Mouse (Mus musculus) erythroblast, embryonic 14.5 days (primary cell): ENCODE measurements around the gene Abcb9. TPM values are rescaled to one million over a fixed set of nuclear protein-coding genes. Genes with fewer than 3 reads are reported as not detected.

ENCODE experiments used
- H3K27me3 ChIP-seq: 2 replicates; pipeline ENCODE4 v1.6.1; 2012; ENCODE audit warnings: inconsistent platforms; ENCODE audit not compliant: control insufficient read depth
- H3K36me3 ChIP-seq: 2 replicates; pipeline ENCODE4 v1.6.1; 2012; ENCODE audit warnings: mild to moderate bottlenecking, inconsistent platforms; ENCODE audit not compliant: control insufficient read depth
- H3K4me1 ChIP-seq: 2 replicates; pipeline ENCODE4 v1.6.1; 2012; ENCODE audit warnings: inconsistent platforms; ENCODE audit not compliant: control insufficient read depth
- H3K4me3 ChIP-seq: replicated peaks from 2 replicates; pipeline ENCODE3; 2012; ENCODE audit warnings: moderate library complexity, mild to moderate bottlenecking, inconsistent platforms
- H3K9me3 ChIP-seq: 2 replicates; pipeline ENCODE4 v1.6.1; 2012; ENCODE audit warnings: low read length, inconsistent platforms, mixed read lengths; ENCODE audit not compliant: control insufficient read depth
- GATA1 ChIP-seq: IDR thresholded peaks from 2 replicates; pipeline ENCODE4 v1.6.1; 2012; ENCODE audit warnings: low read length, inconsistent platforms, mixed read lengths
- TAL1 ChIP-seq: IDR thresholded peaks from 3 replicates; pipeline ENCODE4 v1.6.1; 2012; ENCODE audit warnings: low read length, inconsistent platforms, mixed read lengths
- polyA plus RNA-seq: library from polyadenylated mRNA; stranded (reverse); fragments of >175 nt; gene quantifications from 2 replicates; pipeline ENCODE4 v1.2.3, GENCODE M21; 2012

Abcb9 gene
- polyA plus RNA-seq, 1 experiment = 4.7 TPM

DNA sequence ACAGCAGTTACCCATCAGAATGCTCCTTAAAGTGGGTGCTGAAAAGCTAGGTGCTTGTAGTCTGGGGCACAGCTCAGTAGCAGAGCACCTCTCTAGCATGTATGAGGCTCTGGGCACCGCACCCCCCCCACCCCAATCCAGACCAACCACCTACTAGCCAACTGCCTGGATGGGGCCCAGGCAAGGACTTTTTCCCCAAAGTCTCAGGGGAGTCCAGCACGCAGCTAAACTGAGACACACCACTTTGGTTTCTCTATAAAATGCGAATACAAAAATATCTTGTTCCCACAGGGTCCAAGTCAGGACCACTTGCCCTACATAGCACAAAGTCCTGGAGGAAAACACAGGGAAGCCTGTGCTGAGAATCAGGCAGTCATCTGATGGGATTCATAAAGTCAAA lies 81.4 kb downstream of the Abcb9 start:
- TF ChIP-seq GATA1 (no peak), TAL1 (no peak)
- peaks cover 4% of the 10 kb centered on the region; the same call in 1 of the 2 replicates for H3K27me3 ChIP-seq
- peaks cover 90% of the 10 kb centered on the region for H3K4me1 ChIP-seq
- H3K9me3 ChIP-seq = no peaks in the 10 kb centered on the region
- H3K36me3 ChIP-seq = peaks cover 53% of the 10 kb centered on the region
- H3K4me3 ChIP-seq = no peak overlapping the region

DNA sequence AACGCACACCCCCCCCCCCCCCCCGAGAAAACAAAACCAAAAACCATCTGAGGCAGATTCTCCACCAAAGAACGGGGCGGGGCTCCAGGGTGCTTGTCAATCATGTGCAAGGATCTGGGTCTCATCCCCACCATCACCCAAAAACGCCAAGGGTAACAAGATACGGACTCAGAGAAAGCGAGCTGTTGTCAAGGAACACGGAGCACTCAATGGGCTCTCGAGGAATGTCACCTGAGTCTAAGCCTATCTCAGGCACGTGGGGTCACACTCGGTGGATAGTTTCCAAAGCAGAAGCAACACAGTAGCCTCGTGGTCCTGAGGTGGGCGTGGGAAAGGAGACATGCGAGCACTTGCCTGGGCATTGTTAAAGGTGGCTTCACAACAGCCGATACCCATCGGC lies 81.9 kb downstream of the Abcb9 start:
- Histone ChIP-seq H3K9me3 (no peaks in the 10 kb centered on the region), H3K36me3 (peaks cover 53% of the 10 kb centered on the region), H3K27me3 (peaks cover 4% of the 10 kb centered on the region; the same call in 1 of the 2 replicates), H3K4me1 (peaks cover 90% of the 10 kb centered on the region), H3K4me3 (no peak overlapping the region)
- TF ChIP-seq TAL1 = no peak
- TF ChIP-seq GATA1 = no peak

DNA sequence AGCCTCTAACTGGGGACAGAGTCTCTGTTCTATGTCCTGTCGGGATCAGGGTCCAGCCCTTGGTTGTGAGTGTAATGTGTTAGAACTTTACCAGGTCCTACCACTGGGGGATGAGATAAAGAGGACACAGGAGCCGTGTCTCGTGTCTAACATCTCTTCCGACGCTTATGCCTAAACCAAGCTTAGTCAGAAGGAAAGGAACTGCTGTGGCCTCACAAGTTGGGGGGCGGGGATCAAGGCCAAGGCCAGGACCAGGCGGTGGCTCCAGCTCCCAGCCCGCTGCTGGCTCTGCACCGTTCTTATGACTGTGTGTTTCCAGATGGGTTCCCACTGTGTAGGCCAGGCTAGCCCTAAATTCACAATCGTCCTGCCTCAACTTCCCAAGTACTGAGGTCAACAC lies 82.7 kb downstream of the Abcb9 start:
- no peak for TF ChIP-seq GATA1
- no peak for TF ChIP-seq TAL1
- H3K27me3 ChIP-seq = peaks cover 4% of the 10 kb centered on the region; the same call in 1 of the 2 replicates
- no peaks in the 10 kb centered on the region for H3K9me3 ChIP-seq
- peaks cover 55% of the 10 kb centered on the region for H3K36me3 ChIP-seq
- H3K4me3 ChIP-seq = no peak overlapping the region
- H3K4me1 ChIP-seq = peaks cover 82% of the 10 kb centered on the region

DNA sequence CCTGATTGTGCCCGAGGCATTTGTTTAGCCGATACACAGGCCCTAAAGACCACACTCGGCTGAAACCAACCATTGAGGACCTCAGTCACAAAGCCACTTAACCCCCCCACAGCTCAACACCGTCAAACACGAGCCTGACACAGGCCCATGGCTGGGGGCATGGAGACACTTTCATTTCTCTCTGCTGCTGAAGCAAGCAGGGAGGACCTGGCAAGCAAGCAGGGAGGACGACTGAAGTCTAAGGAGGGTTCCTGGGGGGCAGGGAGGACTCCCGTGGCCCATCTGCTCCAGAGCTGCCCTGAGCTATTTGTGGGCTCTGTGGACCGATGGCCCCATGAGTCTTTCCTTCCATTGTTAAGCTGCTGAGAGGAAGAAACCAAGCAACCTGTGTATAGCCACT lies 83.7 kb downstream of the Abcb9 start:
- Histone ChIP-seq H3K36me3 (peaks cover 58% of the 10 kb centered on the region), H3K27me3 (peaks cover 4% of the 10 kb centered on the region; the same call in 1 of the 2 replicates), H3K4me1 (peaks cover 73% of the 10 kb centered on the region), H3K9me3 (no peaks in the 10 kb centered on the region), H3K4me3 (no peak overlapping the region)
- TF ChIP-seq TAL1 = no peak
- TF ChIP-seq GATA1 = no peak

Other genes with a start within 250 kb of the Abcb9 start
- gene Hcar2, start 230.3 kb downstream of the Abcb9 start, polyA plus RNA-seq = not detected in 2 replicates
- gene Hcar1, start 215.8 kb downstream of the Abcb9 start, polyA plus RNA-seq = not detected in 2 replicates
- gene Denr, start 188.6 kb downstream of the Abcb9 start, polyA plus RNA-seq = 4.7 and 5.6 TPM in 2 replicates
- not detected in 2 replicates for gene Gm43518, start 168.4 kb downstream of the Abcb9 start, polyA plus RNA-seq
- gene Ccdc62, start 165.1 kb downstream of the Abcb9 start, polyA plus RNA-seq = 0.05 and 0.65 TPM in 2 replicates
- 0.37 and 0.38 TPM in 2 replicates for gene Hip1r, start 122.2 kb downstream of the Abcb9 start, polyA plus RNA-seq
- gene Vps37b, start 63.5 kb downstream of the Abcb9 start, polyA plus RNA-seq = 19.6 and 21.1 TPM in 2 replicates
- 8.6 and 8.7 TPM in 2 replicates for gene Ogfod2, start 16.5 kb upstream of the Abcb9 start, polyA plus RNA-seq
- 14.6 and 17.3 TPM in 2 replicates for gene Arl6ip4, start 20.3 kb upstream of the Abcb9 start, polyA plus RNA-seq
- gene Pitpnm2, start 154.0 kb upstream of the Abcb9 start, polyA plus RNA-seq = 0.37 and 0.38 TPM in 2 replicates
- 0.28 and 0.32 TPM in 2 replicates for gene Mphosph9, start 232.2 kb upstream of the Abcb9 start, polyA plus RNA-seq
- 0.24 and 0.36 TPM in 2 replicates for gene 2810006K23Rik, start 232.3 kb upstream of the Abcb9 start, polyA plus RNA-seq